ENCODE assay signal across 23 mouse cellular contexts in the genomic region with DNA sequence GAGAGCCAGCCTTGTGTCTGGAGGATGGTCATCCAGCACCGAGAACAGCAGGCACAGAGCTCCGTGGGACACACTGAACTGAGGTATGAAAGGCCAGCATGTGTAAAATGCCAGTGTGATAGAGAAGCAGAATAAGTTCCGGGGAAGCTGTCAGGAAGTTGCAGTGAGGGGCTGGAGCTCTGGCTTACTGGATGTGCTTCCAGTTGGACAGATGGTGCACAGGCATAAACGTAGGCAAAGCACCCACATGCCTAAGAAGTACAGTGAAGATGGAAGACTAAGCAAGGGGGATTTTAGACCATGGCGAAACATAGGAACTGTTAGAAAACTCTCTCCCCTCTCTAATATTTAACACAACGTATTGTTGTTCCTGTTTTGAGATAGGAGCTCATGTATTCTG. TPM values are rescaled to one million over a fixed set of nuclear protein-coding genes. Genes with fewer than 3 reads are reported as not detected.
"Had no signal": no experiment of that assay in that cellular context is flagged by ENCODE, and none has a peak within 500 bp of the region (broad histone marks: within the 10 kb centered on the region; RNA-seq: fewer than 3 reads in every experiment).

No protein-coding gene starts in this region.

- H3K9me3 ChIP-seq: neural tube, embryonic 15.5 days; stomach, embryonic 15.5 days had no signal

- H3K27me3 ChIP-seq: neural tube, embryonic 13.5 days; neural tube, embryonic 15.5 days; stomach, embryonic 15.5 days had no signal

- H3K27ac ChIP-seq: neural tube, embryonic 13.5 days; neural tube, embryonic 15.5 days; stomach, embryonic 15.5 days; stomach, postnatal 0 days had no signal

- DNase-seq: retina, postnatal 1 day; right cerebral cortex, adult 18-20 months; right cerebral cortex, postnatal 14 days; right cerebral cortex, postnatal 25 days; right cerebral cortex, postnatal 4 days; spleen, adult 18-20 months; thymus, adult 18-20 months; thymus, adult 2 months; thymus, postnatal 14 days; thymus, postnatal 25 days; thymus, postnatal 36 days; thymus, postnatal 4 days had no signal

- H3K4me1 ChIP-seq: neural tube, embryonic 13.5 days; neural tube, embryonic 15.5 days; stomach, embryonic 15.5 days had no signal

- H3K4me3 ChIP-seq: neural tube, embryonic 13.5 days; neural tube, embryonic 15.5 days; stomach, embryonic 15.5 days had no signal

- H3K36me3 ChIP-seq: neural tube, embryonic 13.5 days; neural tube, embryonic 15.5 days; stomach, embryonic 15.5 days had no signal

RNA-seq across cellular contexts. Expression of a gene that starts 5.2 kb away (rescaled TPM):
- polyA plus RNA-seq: neural tube, embryonic 13.5 days; neural tube, embryonic 14.5 days; neural tube, embryonic 15.5 days; small intestine, adult 2 months; spleen, adult 2 months; stomach, embryonic 14.5 days; stomach, embryonic 15.5 days; stomach, embryonic 16.5 days; stomach, postnatal 0 days; thymus, adult 2 months; thymus, postnatal 0 days; urinary bladder, adult 2 months had no signal

RNA-seq across cellular contexts. Expression of a gene that starts 55.8 kb away (rescaled TPM):
- polyA plus RNA-seq: stomach, postnatal 0 days had no signal
